Mouse (Mus musculus) spleen, adult 2 months (tissue): ENCODE results near the gene Asap3.
A peak's percentile ranks its signal among the peaks of the same experiment; 100 is the strongest.

Experiments
- CTCF ChIP-seq: fragments of 200-500 bp; IDR thresholded peaks from 2 replicates; pipeline ENCODE4 v1.5.1; 2011; ENCODE audit warnings: mild to moderate bottlenecking, inconsistent platforms; ENCODE audit not compliant: insufficient read depth, insufficient read length, insufficient replicate concordance; ENCODE audit errors: extremely low read depth
- POLR2A ChIP-seq: fragments of 200-500 bp; IDR thresholded peaks from 2 replicates; pipeline ENCODE4 v1.6.1; 2011; ENCODE audit warnings: low read depth, low read length, inconsistent platforms

GRCm38 (mm10) chr4:136199562-136200292 lies 6.4 kb upstream of the Asap3 start:
- TF ChIP-seq CTCF (peak; percentile 90; the same call in 1 of the 2 replicates), POLR2A (no peak)
